Mouse (Mus musculus) liver, embryonic 11.5 days (tissue): ENCODE measurements at regions not wholly inside any gene's neighbourhood (a gene's known extent, or its start where the extent isn't known, plus 50 kb on each side); places are given as distances from the start of the nearest gene placed in this dataset.

ENCODE experiments used
- ATAC-seq: fragments of 200-750 bp; cut with Nextera tagmentation; replicated peaks from 2 replicates; pipeline ENCODE4 v1.8.0; 2017; ENCODE audit warnings: moderate number of reproducible peaks, mild to moderate bottlenecking, moderate TSS enrichment, moderate library complexity; ENCODE audit not compliant: low FRiP score
- DNase-seq: peaks from one replicate; pipeline ENCODE4 v3.0.0-alpha.2; 2017; ENCODE audit warnings: low spot score
- H3K27ac ChIP-seq: fragments of 300-500 bp; sonication (generic); 2 replicates; pipeline ENCODE4 v1.5.1; 2014; ENCODE audit warnings: mild to moderate bottlenecking, low read depth, low read length, control low read depth
- H3K27me3 ChIP-seq: fragments of 300-500 bp; sonication (generic); replicated peaks from 2 replicates; pipeline ENCODE4 v1.6.1; 2014; ENCODE audit warnings: low read length, mixed read lengths; ENCODE audit not compliant: control insufficient read depth, insufficient read depth
- H3K36me3 ChIP-seq: fragments of 300-500 bp; sonication (generic); 2 replicates; pipeline ENCODE4 v1.6.1; 2014; ENCODE audit warnings: mild to moderate bottlenecking, low read length, moderate library complexity, mixed read lengths; ENCODE audit not compliant: control insufficient read depth, insufficient read depth
- H3K4me1 ChIP-seq: fragments of 300-500 bp; sonication (generic); replicated peaks from 2 replicates; pipeline ENCODE4 v1.6.1; 2014; ENCODE audit warnings: low read length, mixed read lengths; ENCODE audit not compliant: control insufficient read depth, insufficient read depth
- H3K4me2 ChIP-seq: fragments of 300-500 bp; sonication (generic); 2 replicates; pipeline ENCODE4 v1.6.1; 2014; ENCODE audit warnings: mild to moderate bottlenecking, control low read depth, moderate library complexity
- H3K4me3 ChIP-seq: fragments of 300-500 bp; sonication (generic); 2 replicates; pipeline ENCODE4 v1.5.1; 2014; ENCODE audit warnings: low read depth, low read length, control low read depth
- H3K9ac ChIP-seq: fragments of 300-500 bp; sonication (generic); 2 replicates; pipeline ENCODE4 v1.6.1; 2014; ENCODE audit warnings: low read depth, low read length, control low read depth
- H3K9me3 ChIP-seq: fragments of 300-500 bp; sonication (generic); 2 replicates; pipeline ENCODE4 v1.6.1; 2016; ENCODE audit warnings: low read length, inconsistent platforms, mixed read lengths; ENCODE audit not compliant: control insufficient read depth
- WGBS: fragments of 180-500 bp; shearing (Covaris S2); extraction: QIAGEN DNeasy Blood & Tissue Kit; methylation state at CpG from one replicate; pipeline ENCODE4 v1.1.7; 2014; 5-methylcytosine and 5-hydroxymethylcytosine counted together

GRCm38 (mm10) chr12:106157827-106158226 lies 147.8 kb downstream of the Vrk1 start:
- no peak overlapping the region for H3K27ac ChIP-seq
- ATAC-seq (no peak), DNase-seq (no peak)
- H3K4me3 ChIP-seq, result no peak overlapping the region
- WGBS, result 62% methylated on average over 4 of the region's 4 CpGs
- no peak overlapping the region for H3K9ac ChIP-seq
- H3K27me3 ChIP-seq, result no peaks in the 10 kb centered on the region
- H3K4me1 ChIP-seq, result no peaks in the 10 kb centered on the region
- H3K4me2 ChIP-seq, result no peak overlapping the region
- no peaks in the 10 kb centered on the region for H3K36me3 ChIP-seq
- H3K9me3 ChIP-seq, result no peaks in the 10 kb centered on the region

- ATAC-seq (no peak), DNase-seq (no peak)
- Histone ChIP-seq H3K4me2 (no peak overlapping the region), H3K4me1 (no peaks in the 10 kb centered on the region), H3K9ac (no peak overlapping the region), H3K27me3 (no peaks in the 10 kb centered on the region), H3K9me3 (no peaks in the 10 kb centered on the region), H3K27ac (no peak overlapping the region), H3K4me3 (no peak overlapping the region), H3K36me3 (no peaks in the 10 kb centered on the region)
- 89% methylated on average over 14 of the region's 14 CpGs for WGBS
These were observed 148.6 kb downstream of the Vrk1 start for GRCm38 (mm10) chr12:106158620-106159019.

- 54% methylated on average over 5 of the region's 5 CpGs for WGBS
- no peak for ATAC-seq
- no peak overlapping the region for H3K27ac ChIP-seq
- H3K27me3 ChIP-seq, result peaks cover 38% of the 10 kb centered on the region
- H3K4me1 ChIP-seq, result no peaks in the 10 kb centered on the region
- no peak overlapping the region for H3K4me2 ChIP-seq
- no peak overlapping the region for H3K9ac ChIP-seq
- no peak overlapping the region for H3K4me3 ChIP-seq
- H3K36me3 ChIP-seq, result no peaks in the 10 kb centered on the region
- no peak for DNase-seq
- H3K9me3 ChIP-seq, result no peaks in the 10 kb centered on the region
These were observed 161.3 kb downstream of the Vrk1 start for GRCm38 (mm10) chr12:106171301-106171700.

GRCm38 (mm10) chr12:106173211-106173610 lies 163.2 kb downstream of the Vrk1 start:
- Histone ChIP-seq H3K4me2 (no peak overlapping the region), H3K4me1 (no peaks in the 10 kb centered on the region), H3K27ac (no peak overlapping the region), H3K36me3 (no peaks in the 10 kb centered on the region), H3K9me3 (no peaks in the 10 kb centered on the region), H3K27me3 (peaks cover 38% of the 10 kb centered on the region), H3K9ac (no peak overlapping the region), H3K4me3 (no peak overlapping the region)
- WGBS, result 49% methylated on average over 8 of the region's 8 CpGs
- DNase-seq (no peak), ATAC-seq (no peak)

- peak overlapping the region; percentile 35 for H3K4me3 ChIP-seq
- H3K4me2 ChIP-seq, result peak overlapping the region; percentile 64
- peaks cover 38% of the 10 kb centered on the region for H3K27me3 ChIP-seq
- no peak overlapping the region for H3K27ac ChIP-seq
- no peaks in the 10 kb centered on the region for H3K36me3 ChIP-seq
- no peaks in the 10 kb centered on the region for H3K9me3 ChIP-seq
- peak; percentile 37 for DNase-seq
- no peak for ATAC-seq
- no peaks in the 10 kb centered on the region for H3K4me1 ChIP-seq
- H3K9ac ChIP-seq, result no peak overlapping the region
- 2% methylated on average over 39 of the region's 39 CpGs for WGBS
These were observed 164.3 kb downstream of the Vrk1 start for GRCm38 (mm10) chr12:106174070-106174980.

GRCm38 (mm10) chr12:106174981-106175700 lies 165.1 kb downstream of the Vrk1 start:
- Histone ChIP-seq H3K9me3 (no peaks in the 10 kb centered on the region), H3K36me3 (no peaks in the 10 kb centered on the region), H3K27me3 (peaks cover 38% of the 10 kb centered on the region), H3K27ac (no peak overlapping the region), H3K4me2 (peak overlapping the region; percentile 64), H3K9ac (no peak overlapping the region), H3K4me3 (no peak overlapping the region; the same call in 1 of the 2 replicates), H3K4me1 (no peaks in the 10 kb centered on the region)
- DNase-seq, result no peak
- no peak for ATAC-seq
- 5% methylated on average over 27 of the region's 27 CpGs for WGBS

GRCm38 (mm10) chr12:106177302-106177701 lies 167.3 kb downstream of the Vrk1 start:
- no peak overlapping the region for H3K4me3 ChIP-seq
- H3K9me3 ChIP-seq, result no peaks in the 10 kb centered on the region
- H3K4me2 ChIP-seq, result no peak overlapping the region
- no peak for ATAC-seq
- peaks cover 34% of the 10 kb centered on the region for H3K27me3 ChIP-seq
- 56% methylated on average over 4 of the region's 4 CpGs for WGBS
- no peak overlapping the region for H3K27ac ChIP-seq
- no peak overlapping the region for H3K9ac ChIP-seq
- no peaks in the 10 kb centered on the region for H3K4me1 ChIP-seq
- H3K36me3 ChIP-seq, result no peaks in the 10 kb centered on the region
- DNase-seq, result no peak

- DNase-seq (no peak), ATAC-seq (no peak)
- no peaks in the 10 kb centered on the region for H3K9me3 ChIP-seq
- H3K9ac ChIP-seq, result no peak overlapping the region
- no peaks in the 10 kb centered on the region for H3K4me1 ChIP-seq
- 75% methylated on average over 3 of the region's 3 CpGs for WGBS
- no peak overlapping the region for H3K4me2 ChIP-seq
- H3K27me3 ChIP-seq, result peaks cover 30% of the 10 kb centered on the region
- no peak overlapping the region for H3K27ac ChIP-seq
- H3K4me3 ChIP-seq, result no peak overlapping the region
- no peaks in the 10 kb centered on the region for H3K36me3 ChIP-seq
These were observed 167.8 kb downstream of the Vrk1 start for GRCm38 (mm10) chr12:106177861-106178260.
